Mouse (Mus musculus): ENCODE data around the gene Ngdn.

DNA sequence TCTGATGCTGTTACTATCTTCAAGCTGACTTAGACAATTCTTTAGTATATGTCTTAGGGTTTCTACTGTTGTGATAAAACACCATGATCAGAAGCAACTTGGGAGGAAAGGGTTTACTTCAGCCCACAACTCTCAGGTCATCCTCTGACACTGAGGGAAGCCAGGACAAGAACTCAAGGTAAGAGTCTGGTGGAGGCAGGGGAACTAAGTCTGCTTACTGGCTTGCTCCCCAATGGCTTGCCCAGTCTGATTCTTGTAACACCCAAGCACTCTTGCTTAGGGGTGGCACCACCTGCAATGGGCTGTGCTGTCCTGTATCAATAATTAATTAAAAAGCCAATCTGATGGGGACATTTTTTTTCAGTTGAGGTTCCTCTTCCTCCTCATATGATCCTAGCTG lies 16.6 kb upstream of the Ngdn start:
- TF ChIP-seq POLR2A (IDR thresholded peaks at IDR 0.05; ENCODE audit: borderline replicate concordance, extremely low read depth, low read depth, low read length) (no peak), CTCF (IDR thresholded peaks at IDR 0.05; ENCODE audit: insufficient read depth, low read length) (no peak)

All from lung, adult 2 months (tissue).